Mouse (Mus musculus) cerebellum, adult (tissue): ENCODE results near the gene Sec16a.
"Not testable (repeated sequence)": the region's sequence is repeated elsewhere in the genome, so short reads cannot be mapped to it uniquely, and the experiment has no call there.

Experiments used
- ATAC-seq: cut with Nextera tagmentation; 2 replicates; pipeline ENCODE4 v1.9.2; 2017; ENCODE audit warnings: mild to moderate bottlenecking, moderate library complexity, mixed read lengths; ENCODE audit not compliant: insufficient number of reproducible peaks, low FRiP score, low TSS enrichment

Sec16a gene

GRCm38 (mm10) chr2:26398978-26399377 lies 46.0 kb downstream of the Sec16a start:
- ATAC-seq = no peak

- no peak for ATAC-seq
Measured at GRCm38 (mm10) chr2:26391617-26392016, 53.4 kb downstream of the Sec16a start.

- ATAC-seq = no peak
Measured at GRCm38 (mm10) chr2:26390954-26391353, 54.1 kb downstream of the Sec16a start.

- ATAC-seq = peak; percentile 71; the same call in 1 of the 2 replicates
Measured at GRCm38 (mm10) chr2:26389154-26389690, 55.8 kb downstream of the Sec16a start, which contains the start of the genes Entr1 and Pmpca. Gene Entr1 (minus strand): TSS chr2:26389316. Gene Pmpca (plus strand): TSS chr2:26389339.

- ATAC-seq = 0 out of 2 replicates have a peak, but pooled peaks have one; percentile 54
Measured at GRCm38 (mm10) chr2:26388682-26389153, 56.3 kb downstream of the Sec16a start.

- no peak for ATAC-seq
Measured at GRCm38 (mm10) chr2:26387713-26388112, 57.3 kb downstream of the Sec16a start.

- not testable (repeated sequence) for ATAC-seq
Measured at GRCm38 (mm10) chr2:26380871-26381270, 64.1 kb downstream of the Sec16a start.

GRCm38 (mm10) chr2:26380131-26380771 lies 64.8 kb downstream of the Sec16a start, which contains the start of gene Snapc4:
Gene Snapc4 (minus strand): TSS chr2:26380653.
- peak; percentile 90 for ATAC-seq

GRCm38 (mm10) chr2:26372396-26372795 lies 72.6 kb downstream of the Sec16a start:
- no peak for ATAC-seq

GRCm38 (mm10) chr2:26368572-26368971 lies 76.4 kb downstream of the Sec16a start:
- no peak for ATAC-seq

- no peak for ATAC-seq
Measured at GRCm38 (mm10) chr2:26367911-26368310, 77.1 kb downstream of the Sec16a start.

GRCm38 (mm10) chr2:26364738-26365465 lies 80.1 kb downstream of the Sec16a start:
- no peak for ATAC-seq

GRCm38 (mm10) chr2:26363481-26363880 lies 81.5 kb downstream of the Sec16a start:
- no peak for ATAC-seq

- no peak for ATAC-seq
Measured at GRCm38 (mm10) chr2:26362991-26363390, 82.0 kb downstream of the Sec16a start.

- no peak for ATAC-seq
Measured at GRCm38 (mm10) chr2:26360772-26361171, 84.2 kb downstream of the Sec16a start, which contains the start of gene Card9. Gene Card9 (minus strand): TSS chr2:26360918.

GRCm38 (mm10) chr2:26359983-26360382 lies 85.0 kb downstream of the Sec16a start:
- ATAC-seq = no peak
